Mouse (Mus musculus): ENCODE data around the gene Crim1.

DNA sequence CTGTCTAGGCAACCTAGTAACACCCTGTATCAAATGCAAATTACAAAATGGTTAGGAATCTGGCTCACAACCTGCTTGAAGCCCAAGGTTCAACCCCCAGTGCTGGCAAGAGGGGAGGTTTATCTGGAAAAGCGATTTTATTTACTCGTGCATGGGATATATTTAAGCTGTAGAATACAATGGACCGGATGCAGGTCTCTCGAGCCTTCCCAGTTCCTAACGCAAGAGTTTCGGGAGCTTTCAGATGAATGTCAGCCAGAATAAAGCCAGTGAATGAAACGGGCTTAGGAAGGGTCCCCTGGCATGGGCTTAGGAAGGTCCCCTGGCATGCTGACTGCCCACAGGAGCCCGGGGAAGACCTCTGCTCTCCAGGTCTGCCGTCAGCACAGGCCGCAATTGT lies 206.8 kb downstream of the Crim1 start:
- no peak for TF ChIP-seq CEBPB (IDR thresholded peaks at IDR 0.05; ENCODE audit: low read depth)
- no peak for TF ChIP-seq CTCF (IDR thresholded peaks at IDR 0.05; ENCODE audit: control insufficient read depth, insufficient read depth, insufficient read length)
- TF ChIP-seq MAX (IDR thresholded peaks at IDR 0.05) = no peak
- TF ChIP-seq USF1 (IDR thresholded peaks at IDR 0.05; ENCODE audit: low read depth) = no peak

Data from C2C12 (cell line).